Mouse (Mus musculus) T-helper 2 cell (primary cell): ENCODE measurements around the gene Grik3.

Experiments used
- in situ Hi-C: fragments of 300-600 bp; cut with MboI, MseI; formaldehyde crosslinking; loops from one replicate; pipeline ENCODE4 v1.15.1; 2025; ENCODE audit warnings: high pct_unique_total_duplicates

Gene Grik3

GRCm38 (mm10) chr4:125640921-125641663 lies 150.6 kb downstream of the Grik3 start:
- in situ Hi-C loops, result no loop called here

DNA sequence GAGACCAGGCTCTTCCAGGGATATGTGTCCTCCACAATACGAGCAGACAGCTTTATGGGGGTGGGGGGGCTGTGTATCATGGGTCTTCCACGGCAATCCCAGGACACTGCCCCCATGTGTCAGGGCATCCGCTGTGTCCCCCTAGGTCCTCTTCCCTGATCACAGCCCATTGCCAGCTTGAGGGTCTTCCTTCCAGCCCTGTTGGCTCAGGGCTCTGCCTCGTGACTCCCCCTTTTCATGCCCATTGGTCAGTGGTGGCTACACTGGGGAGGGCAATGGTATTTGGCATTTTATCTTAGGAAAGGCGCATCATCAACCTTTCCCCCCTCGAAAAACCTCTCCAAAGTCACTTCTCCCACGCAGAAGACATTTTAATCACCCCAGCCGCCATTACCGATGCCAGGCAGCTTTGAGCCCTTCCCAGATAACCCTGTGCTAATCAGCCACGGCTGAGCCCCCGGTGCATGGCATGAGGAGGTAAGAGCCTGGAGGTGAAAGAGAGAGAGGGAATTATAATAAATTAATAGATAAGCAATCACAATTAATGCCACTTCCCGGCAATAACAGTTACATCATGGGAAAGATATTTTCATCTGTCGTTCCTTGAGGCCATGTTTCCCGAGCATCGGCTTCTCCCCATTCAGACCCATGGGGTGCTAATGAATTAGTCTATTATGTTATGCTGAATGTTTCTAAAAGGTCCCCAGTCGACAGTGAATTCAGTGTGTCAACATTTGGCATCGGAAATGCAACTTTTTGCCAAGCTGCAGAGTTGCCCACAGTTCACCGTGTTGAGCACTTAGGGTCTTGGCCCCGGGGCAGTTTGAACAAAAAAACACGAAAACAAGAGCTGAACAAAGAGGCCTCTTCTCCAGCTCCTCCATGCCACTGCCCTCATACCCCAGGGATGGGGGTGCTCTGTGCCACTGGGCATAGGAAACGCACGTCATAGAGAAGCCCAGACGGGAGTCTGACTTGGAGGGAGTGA lies 154.4 kb downstream of the Grik3 start:
- in situ Hi-C loops, result no loop called here

DNA sequence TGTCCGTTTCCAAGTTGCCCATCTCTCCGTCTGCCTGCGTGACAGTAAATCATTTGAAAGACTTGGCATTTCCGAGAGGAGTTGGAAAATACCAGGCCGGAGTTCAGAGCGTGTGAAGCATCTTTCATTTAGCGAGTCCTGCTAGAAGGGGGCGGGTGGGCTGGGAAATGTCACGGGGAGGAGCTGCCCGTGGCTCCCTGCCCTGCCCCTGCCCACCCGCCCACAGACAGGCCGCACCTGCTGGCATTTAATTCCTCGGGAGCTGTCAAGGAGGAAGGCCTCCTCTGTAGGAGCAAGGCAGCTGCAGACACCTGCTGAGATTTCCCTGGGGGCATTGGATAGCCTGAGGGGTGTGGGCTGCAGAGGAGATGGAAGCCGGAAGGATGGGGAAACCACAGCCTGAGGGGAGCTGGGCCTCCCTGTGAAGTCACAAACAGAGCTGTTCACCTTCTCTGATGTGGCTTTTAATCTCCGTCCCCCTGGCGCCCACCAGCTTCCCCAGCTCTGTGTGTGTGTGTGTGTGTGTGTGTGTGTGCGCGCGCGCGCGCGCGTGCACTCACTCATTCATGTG lies 161.3 kb downstream of the Grik3 start:
- in situ Hi-C loops, result no loop called here

DNA sequence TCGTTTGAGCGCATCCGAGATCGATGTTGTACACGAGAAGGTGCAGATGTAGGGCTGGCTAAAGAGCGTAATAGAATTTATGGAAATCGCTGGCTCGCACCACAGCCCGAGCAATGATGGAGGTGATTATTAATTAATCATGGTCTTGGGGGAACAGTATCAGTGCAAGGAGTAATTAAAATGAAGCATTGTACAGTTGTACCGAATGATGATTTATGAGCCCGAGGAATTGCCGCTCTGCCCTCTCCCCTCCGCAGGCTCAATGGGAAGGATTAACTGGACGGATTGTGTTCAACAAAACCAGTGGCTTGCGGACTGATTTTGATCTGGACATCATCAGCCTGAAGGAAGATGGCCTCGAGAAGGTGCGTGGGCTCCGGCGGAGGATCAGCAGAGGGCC lies 165.5 kb downstream of the Grik3 start:
- in situ Hi-C loops, result no loop called here

GRCm38 (mm10) chr4:125658376-125658775 lies 167.9 kb downstream of the Grik3 start:
- in situ Hi-C loops, result no loop called here

- in situ Hi-C loops, result no loop called here
Observed at GRCm38 (mm10) chr4:125661982-125662381, 171.5 kb downstream of the Grik3 start.

GRCm38 (mm10) chr4:125663262-125663661 lies 172.8 kb downstream of the Grik3 start:
- in situ Hi-C loops, result no loop called here

DNA sequence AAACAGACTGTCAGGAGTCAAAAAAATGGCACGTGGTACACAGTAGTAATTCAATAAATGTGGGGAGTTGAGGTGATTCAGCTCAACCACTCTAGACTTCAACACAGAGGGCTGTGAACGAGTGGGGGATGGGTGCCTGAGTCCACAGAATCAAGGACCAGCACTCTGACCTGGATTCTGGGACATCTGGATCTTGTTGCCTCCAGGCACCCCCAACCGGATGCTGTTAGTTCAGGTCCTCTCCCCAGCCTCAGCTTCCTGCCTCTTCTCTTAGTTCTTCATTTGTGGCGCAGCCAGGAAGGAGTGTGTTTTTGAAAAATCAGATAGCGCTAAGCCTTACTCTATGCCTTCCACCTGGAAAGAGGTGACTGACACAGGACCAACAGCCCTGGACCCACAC lies 175.5 kb downstream of the Grik3 start:
- in situ Hi-C loops, result no loop called here

DNA sequence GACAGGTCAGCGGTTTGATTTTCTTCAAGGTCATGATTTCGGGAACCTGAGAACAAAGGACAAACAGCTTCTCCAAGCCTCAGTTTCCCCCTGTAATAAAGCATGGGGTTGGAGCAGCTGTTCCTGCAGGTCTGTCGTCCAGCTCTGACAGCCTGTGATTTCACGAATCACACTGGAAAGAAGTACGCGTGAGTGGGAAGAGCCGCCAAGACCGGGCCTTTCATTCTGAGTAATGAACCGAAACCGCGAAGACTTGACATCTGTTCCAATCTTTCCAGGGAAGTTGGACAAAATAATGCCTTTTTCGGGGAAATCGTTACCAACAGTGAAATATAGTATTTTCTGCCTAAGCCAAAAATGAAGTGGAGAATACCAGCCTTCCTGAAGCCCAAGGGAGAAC lies 191.5 kb downstream of the Grik3 start:
- in situ Hi-C loops, result no loop called here

- in situ Hi-C loops, result no loop called here
Observed at GRCm38 (mm10) chr4:125687078-125687477, 196.6 kb downstream of the Grik3 start.

DNA sequence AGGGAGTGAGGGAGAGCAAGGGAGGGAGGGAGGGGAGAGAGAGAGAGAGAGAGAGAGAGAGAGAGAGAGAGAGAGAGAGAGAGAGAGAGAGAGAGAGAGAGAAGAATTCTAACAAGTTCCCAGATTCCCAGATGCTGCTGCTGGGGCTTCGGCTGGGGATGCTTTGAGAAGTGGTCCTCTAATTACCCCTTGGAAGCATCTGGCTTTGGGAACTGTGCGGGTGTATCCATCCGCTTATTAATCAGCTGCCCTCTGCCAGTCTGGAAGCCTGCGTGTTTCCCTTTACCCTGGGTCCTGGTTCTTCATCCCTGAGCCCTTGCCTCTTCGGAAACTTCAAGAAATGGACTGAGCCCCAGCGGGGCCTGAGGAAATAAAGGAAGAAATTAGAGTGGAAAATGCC lies 204.9 kb downstream of the Grik3 start:
- in situ Hi-C loops, result no loop called here

DNA sequence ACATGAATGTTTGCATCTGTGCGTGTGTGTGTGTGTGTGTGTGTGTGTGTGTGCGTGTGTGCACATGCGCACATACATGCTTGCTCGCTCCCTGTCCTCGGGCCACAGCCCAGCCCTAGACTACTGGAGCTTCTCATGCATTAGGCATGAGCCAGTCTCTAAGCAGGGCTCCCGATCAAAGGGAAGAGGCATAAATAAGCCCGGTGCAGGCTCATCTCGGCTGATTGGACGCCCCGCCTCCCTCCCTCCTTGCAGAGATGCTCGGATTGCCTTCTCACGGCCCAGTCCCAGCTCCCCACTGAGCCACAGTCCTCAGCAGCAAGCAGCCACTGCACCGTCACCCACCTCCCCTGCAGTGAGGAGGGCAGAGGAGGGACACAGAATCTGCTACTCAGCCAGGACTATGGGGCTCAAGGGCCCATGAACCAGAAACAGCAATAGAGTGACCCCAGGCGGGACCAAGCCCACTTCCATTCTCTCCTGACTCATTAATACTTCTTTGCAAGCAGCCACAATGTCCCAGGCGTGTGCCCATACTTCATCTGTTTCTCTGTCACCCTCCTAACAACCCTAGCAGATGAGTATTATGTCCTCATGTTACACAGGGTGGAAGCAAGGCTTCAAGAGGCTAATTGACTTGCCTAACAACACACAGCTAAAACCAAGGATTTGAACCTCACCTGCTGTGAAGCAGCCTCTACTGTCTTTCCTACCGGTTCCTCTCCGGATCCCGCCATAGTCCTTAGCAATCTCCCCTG lies 205.9 kb downstream of the Grik3 start:
- in situ Hi-C loops, result no loop called here

DNA sequence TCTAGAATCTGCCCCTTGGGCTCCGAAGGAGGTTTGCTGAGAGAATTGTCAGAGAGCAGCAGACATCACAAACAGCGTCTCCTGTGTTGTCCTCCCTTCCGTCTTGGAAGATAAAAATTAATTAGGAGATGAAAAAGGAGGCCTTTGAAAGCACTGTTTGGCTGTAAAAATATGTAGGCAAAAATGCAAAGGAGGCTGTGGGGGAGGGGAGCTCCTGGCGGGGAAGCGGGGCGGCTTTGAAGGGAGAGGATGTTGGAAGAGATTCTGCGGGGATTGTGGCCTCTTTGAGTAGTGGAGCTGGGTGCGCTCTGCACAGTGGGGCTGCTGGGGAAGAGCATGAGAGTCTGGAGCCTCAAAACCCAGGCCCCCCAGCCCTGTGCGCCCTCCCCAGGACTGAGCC lies 207.1 kb downstream of the Grik3 start:
- in situ Hi-C loops, result no loop called here

DNA sequence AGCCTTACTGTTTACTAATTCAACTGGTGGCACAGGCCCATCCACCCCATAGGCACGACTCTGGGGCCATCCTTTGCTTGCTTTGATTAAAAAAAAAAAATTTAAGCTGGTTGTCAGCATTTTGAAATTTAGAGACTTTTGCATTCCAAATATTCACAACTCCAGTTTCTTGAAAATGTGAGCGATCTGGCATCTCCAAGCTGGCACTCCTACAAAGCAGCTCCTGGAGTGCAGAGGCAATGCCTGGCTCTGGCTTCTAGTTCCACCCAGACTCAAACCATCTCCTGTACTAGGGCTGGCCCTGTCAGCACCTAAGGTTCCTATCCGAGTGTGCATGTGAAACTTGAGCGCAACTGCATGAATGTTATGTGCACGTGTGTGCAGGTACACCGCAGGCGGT lies 208.6 kb downstream of the Grik3 start:
- in situ Hi-C loops, result no loop called here

- in situ Hi-C loops, result loop anchor here (25.0 kb wide), 1 partner anchor 738 kb away; no protein-coding TSS in a partner anchor
Observed at GRCm38 (mm10) chr4:125700331-125700730, 209.8 kb downstream of the Grik3 start.

DNA sequence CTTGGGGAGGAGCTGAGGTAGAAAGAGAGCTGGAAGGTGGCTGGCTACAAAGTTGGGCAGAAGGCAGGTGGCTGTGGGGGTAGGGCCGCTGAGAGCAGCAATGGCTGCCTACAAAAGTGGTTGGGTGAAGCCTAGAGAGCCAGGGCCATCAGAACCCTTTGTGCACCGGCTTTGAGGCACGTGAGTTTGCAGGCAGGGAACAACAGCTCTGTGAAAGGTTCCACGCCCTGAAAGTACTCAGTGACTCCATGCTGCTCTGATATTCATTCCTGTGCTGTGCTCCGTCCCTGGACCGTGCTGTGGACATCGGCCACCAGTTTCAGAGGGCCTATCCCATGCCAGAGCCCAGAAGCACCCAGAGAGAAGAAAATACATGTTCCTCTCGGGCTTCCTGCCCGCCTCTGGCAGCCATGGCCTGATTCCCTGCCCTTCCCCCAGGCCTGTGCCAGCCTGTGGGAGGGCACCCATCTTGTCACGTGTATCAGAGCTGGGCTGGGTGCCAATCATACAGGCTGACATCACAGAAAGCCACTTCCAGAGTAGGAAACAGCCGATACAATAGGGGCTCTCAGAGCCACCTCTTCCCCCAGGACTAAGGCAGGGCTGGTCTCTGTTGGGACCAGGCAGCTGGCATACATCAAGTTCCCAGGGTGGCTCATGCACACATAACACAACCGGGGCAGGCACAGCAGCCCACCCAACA lies 212.3 kb downstream of the Grik3 start:
- in situ Hi-C loops, result loop anchor here (25.0 kb wide), 1 partner anchor 740 kb away; no protein-coding TSS in a partner anchor

DNA sequence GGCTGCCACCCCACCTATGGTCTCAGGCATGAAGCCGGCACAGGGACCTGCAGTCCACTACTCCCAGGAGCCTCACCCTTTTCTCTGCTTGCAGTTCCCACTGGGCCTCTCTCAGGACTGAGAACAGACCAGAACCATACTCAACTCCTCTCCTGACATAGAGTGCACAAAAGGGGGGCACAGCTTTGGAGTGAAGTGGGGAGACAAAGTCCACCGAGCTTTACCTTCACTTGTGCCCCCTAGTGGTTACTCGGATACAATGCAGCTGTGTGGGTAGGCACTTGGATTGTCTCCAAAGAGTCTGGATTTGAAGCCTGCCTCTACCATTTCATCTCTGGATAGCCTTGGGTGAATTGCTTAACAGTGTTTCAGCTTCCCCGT lies 212.8 kb downstream of the Grik3 start:
- in situ Hi-C loops, result loop anchor here (25.0 kb wide), 1 partner anchor 741 kb away; no protein-coding TSS in a partner anchor

DNA sequence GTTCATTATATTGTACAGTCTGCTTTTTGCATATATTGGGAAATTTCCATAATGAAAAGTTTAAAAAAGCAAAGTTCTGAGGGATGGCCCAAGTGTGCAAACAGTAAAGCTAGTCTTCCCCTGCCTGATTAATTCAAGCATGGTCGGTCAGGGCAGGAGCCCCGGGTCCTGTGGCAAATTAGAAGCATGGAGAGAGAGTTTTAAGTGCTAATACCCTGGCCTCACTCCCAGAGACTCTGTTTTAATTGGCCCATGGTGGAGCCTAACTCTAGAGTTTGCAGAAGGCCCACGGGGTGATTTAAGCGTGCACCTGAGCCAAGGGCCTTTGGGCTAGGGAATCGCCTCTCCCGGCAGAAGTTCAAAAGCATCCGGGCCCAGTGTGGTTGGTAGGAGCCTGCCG lies 215.2 kb downstream of the Grik3 start:
- in situ Hi-C loops, result loop anchor here (25.0 kb wide), 1 partner anchor 743 kb away; no protein-coding TSS in a partner anchor

- in situ Hi-C loops, result loop anchor here (25.0 kb wide), 1 partner anchor 747 kb away; no protein-coding TSS in a partner anchor
Observed at GRCm38 (mm10) chr4:125709716-125710115, 219.2 kb downstream of the Grik3 start.

GRCm38 (mm10) chr4:125717881-125718280 lies 227.4 kb downstream of the Grik3 start:
- in situ Hi-C loops, result loop anchor here (25.0 kb wide), 1 partner anchor 756 kb away; no protein-coding TSS in a partner anchor
